Mouse (Mus musculus) myocyte (in vitro differentiated cells): ENCODE data around the gene Lpin2.

Source experiments
- POLR2A ChIP-seq: IDR thresholded peaks from one replicate; pipeline ENCODE4 v1.6.1; 2011; ENCODE audit warnings: low read depth, mild to moderate bottlenecking, control low read depth, moderate library complexity; ENCODE audit not compliant: insufficient read length
- REST ChIP-seq: IDR thresholded peaks from one replicate; pipeline ENCODE4 v1.6.1; 2011; ENCODE audit warnings: mild to moderate bottlenecking, control low read depth, moderate library complexity; ENCODE audit not compliant: insufficient read depth, insufficient read length

DNA sequence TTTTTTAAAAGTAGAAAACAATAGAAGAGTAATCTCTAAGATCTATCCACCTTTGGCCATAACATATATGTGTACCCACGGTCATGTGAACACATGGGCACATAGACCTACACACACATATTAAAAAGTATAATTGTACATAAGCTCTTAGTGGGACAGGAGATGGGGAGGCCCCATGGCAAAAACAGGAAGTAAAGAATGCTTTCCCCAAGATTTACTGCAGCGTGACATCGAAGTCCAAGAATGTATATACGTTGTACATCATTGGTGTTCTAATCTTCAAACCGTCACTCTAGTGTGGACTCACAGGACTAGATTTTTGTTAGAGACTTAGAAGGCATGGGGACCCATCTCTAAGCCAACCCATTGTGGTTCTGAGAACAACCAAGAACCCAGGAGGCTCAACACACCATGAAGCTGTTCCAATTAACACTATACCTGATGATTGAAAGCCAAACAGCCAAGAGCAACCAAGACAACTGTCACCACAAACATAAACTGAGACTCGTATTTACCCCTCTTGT is 109.6 kb downstream of the Lpin2 start:
- TF ChIP-seq POLR2A = no peak
- TF ChIP-seq REST = no peak
